Mouse (Mus musculus) left cerebral cortex, postnatal 36 days (tissue): Measurements from ENCODE around the gene Dnah8. TPM values are rescaled to one million over a fixed set of nuclear protein-coding genes. Genes with fewer than 3 reads are reported as not detected.
A peak's percentile ranks its signal among the peaks of the same experiment; 100 is the strongest.
"Not testable (repeated sequence)": the region's sequence is repeated elsewhere in the genome, so short reads cannot be mapped to it uniquely, and the experiment has no call there.

Source experiments
- DNase-seq, 2 experiments: peaks; one replicate each; pipeline ENCODE4 v3.0.0; 2021 to 2022; ENCODE audit warnings: low spot score in 2 of 2, mixed read lengths in 1 of 2
- intact Hi-C: fragments of 180-260 bp; cut with DNase I; formaldehyde crosslinking; loops from one replicate; pipeline ENCODE4 v1.15.1; 2025
- total RNA-seq, 2 experiments: library from RNA; stranded (reverse); gene quantifications; 2 replicates each; pipeline ENCODE4 v1.2.3; 2021

Gene Dnah8
- total RNA-seq, 2 experiments from 2014 or later: 1.3 TPM

DNA sequence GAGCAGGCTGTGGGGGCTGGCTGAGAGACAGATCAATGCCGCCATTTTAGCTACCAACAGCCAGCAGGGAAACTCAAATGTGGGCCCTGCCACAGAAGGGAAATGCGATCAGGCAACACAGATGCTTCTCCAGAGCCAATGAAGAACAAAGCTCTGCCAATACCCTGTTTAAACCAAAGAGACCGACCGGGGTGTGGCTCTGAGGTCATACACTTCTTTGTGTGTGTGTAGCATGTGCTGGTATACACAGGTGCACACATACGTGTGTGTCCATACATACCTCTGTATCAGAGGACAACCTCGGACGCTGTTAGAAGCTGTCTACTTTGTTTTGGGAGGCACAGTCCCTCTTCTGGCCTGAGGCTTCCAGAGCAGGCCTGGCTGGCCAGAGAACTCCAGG is 16.8 kb upstream of the Dnah8 start:
- no peak for DNase-seq
- intact Hi-C loops: no loop called here

DNA sequence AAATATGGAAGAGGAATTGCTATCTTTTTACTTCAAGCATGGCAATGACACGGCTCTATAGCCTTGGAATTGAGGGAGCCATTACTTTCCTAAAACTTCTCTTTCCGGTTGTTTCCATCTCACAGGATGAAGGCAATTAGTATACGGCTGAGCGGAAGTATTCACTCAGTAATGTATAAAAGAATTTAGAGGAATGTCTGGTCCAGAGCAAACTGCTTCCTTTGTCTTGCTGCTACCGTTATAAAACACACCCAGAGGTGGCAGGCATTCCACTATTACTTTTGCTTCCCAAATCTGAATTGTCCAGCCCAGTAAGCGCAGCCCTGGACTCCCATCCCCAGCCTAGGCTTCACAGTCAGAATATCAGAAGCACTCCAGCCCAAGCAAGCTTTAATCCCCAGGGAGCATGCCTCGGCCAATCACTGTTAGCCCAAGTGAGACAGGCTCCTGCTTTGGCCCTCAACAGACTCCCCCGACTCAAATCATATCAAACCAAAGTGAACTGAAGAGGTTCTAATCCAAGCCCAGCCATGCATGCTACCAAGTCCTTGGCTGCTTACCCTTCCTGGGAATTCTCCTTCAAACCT is 16.2 kb upstream of the Dnah8 start:
- no peak for DNase-seq
- intact Hi-C loops: no loop called here

DNA sequence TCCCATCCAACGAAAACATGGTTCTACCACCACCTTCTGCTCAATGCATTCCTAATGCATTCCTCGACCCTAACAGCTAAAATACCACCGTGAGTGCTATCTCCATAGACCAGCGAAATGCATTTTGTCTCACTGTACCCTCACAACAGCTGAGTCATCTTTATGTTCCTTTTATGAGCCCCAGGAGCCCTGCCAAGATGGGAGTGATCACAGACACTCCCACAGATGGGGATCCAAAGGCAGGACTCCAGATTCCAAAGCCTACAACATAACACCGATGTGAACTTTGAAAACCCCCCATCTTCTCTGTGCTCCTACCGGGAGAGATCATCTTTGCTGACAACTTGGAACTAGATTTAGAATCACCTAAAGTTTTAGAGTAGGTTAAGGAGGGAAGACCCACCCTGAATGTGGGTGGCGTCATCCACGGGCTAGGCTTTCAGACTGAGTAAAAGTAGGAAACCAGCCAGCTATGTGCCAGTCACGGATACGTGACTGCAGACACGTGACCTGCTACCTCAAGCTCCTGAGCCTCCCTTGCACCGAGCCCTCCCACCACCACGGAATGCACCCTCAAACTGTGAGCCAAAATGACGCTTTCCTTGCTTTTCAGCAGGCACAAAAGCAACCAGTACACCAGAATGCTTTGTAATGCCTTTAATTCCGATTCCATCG is 14.7 kb upstream of the Dnah8 start:
- intact Hi-C loops: no loop called here
- DNase-seq: peak; percentile 38 to 47

GRCm38 (mm10) chr17:30609980-30610307 is 14.2 kb upstream of the Dnah8 start:
- intact Hi-C loops: no loop called here
- DNase-seq: no peak

- DNase-seq: no peak
- intact Hi-C loops: no loop called here
Observed at GRCm38 (mm10) chr17:30610739-30611138, 13.4 kb upstream of the Dnah8 start.

DNA sequence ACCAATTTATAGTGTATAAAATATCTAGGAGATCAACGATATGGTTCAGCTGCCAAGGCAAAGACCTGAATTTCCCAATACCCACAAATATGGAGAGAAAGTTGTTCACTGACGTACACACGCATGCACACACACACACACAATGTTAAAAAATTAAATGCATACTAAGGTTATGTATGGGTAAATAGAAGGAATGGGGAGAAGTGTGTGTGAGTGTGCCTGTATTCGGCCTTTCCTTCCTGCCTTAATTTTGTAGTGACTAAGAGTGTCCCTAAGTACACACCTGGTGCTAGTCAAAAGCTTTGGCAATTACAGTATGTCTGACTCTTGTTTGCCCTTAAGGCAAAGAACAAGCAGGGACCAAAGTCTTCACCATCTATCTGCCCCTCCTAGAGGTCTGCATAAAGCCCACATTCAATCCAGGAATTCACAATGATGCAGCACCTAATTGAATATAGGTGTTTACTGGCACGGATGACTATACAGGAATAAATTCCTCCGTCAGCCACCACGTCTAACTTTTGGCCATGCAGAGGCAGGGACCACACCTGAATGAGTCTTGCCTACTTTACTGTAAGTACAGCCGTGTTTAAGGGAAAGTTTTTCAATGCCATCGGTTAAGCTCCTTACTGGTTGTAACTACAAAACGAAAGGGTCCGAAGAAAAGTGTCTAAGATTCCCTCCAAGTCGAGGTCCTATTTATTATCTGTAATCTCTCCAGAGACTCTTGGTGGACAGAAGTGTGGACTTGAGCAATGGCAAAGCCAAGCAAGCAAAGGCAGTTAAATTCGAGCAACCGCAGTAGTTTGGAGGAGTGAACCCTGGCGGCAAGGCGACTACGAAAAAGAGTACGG is 12.7 kb upstream of the Dnah8 start:
- intact Hi-C loops: no loop called here
- no peak for DNase-seq

DNA sequence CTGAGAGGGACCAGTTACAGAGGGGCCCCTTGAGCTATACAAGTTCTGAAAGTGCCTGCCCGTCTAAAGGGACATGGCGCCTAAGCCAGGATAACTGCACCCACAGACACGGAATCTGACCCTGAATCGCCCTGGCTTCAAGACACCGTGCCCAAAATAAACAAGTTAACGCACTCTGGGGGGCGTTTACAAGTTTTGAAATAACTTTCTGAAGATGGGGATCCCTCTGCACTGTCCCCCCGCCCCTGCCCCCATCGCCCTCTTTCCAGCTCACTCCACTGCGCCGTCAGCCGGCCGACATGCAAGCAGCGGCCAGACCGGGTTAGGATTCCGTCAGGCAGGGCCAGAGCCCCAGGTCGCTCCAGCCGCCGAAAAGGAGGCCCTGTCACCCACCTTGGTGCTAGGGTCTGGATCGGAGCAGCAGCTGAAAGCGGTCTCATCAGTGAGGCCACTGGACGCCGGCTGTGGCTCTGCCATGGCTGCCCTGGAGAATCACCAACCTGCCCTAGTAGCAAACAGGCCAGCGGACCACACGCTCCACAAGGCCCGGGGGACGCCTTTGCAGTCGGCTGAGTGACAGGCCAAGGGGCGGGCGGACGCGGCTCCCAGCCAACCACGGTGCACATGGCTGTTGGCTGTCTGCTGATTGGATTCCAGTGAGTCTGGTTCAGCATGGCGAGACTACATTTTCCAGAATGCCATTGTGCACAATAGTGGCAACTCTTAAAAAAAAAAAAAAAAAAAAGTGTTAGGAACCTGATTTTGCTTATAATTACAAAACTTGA is 11.9 kb upstream of the Dnah8 start:
- DNase-seq: peak; percentile 100
- intact Hi-C loops: no loop called here

GRCm38 (mm10) chr17:30613350-30613749 is 10.8 kb upstream of the Dnah8 start:
- intact Hi-C loops: no loop called here
- DNase-seq: no peak

DNA sequence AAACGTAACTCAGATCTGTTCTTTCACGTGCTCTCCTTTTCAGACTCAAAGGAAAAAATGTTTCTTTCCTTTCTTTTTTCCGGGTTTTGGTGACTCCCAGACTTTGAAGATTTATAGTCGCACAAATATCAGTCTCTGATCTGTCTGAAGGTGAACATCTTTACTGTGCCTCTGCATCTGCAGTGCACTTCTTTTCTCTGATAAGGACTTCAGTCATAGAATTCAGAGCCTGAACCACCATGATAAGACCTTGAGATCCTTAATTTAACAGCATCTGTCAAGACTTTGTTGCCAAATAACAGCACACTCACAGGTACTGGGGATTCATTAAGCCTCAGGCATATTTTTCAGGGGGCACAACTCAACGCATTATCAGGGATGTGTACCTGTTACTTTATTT is 8.0 kb upstream of the Dnah8 start:
- intact Hi-C loops: no loop called here
- DNase-seq: no peak

DNA sequence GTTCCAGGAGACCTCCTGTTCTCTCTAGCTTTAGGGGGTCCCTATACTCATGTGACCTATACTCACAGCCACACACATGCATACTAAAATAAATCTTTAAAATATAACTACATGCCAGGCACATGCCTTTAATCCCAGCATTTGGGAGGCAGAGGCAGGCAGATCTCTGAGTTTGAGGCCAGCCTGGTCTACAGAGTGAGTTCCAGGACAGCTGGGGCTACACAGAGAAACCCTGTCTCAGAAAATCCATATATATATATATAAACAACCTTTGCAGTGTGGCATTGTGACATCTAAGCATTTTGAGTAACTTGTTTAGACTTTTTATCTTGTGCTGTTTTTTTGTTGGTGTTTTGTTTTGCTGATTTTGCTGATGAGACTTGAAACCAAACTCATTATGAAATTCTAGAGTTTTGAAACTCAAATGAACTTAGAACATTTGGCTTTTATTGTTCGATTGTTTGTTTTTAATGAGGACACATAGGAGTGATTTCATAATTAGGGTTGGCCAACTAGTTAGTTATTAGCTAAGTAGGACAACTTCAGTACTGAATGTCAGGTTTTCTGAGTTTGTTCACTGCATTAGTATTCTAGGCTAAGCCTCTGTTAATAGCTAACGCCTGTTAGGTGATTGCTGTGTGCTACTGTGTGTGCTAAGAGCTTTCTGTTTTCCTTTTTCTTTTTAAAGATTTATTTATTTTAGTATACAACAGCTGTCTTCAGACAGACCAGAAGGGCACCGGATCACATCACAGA is 5.8 kb upstream of the Dnah8 start:
- intact Hi-C loops: no loop called here
- no peak for DNase-seq

DNA sequence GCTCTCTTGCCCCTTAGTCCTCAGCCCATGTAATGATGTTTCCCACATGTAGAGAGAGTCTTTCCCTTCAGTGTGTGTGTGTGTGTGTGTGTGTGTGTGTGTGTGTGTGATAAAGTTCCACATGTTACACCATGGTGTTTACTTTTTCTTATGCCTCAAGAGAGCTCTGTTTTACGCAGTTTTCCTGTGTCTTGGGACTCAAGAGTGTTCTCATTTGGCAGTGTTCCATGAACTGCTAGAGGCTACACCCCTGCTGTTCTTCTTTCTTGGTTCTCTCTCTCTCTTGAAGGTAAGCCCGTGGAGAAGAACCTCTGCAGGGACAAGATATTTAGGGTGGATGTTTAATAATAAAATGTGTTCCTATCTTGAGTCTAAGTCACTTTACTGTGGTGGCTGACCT is 5.0 kb upstream of the Dnah8 start:
- intact Hi-C loops: no loop called here
- DNase-seq: no peak

DNA sequence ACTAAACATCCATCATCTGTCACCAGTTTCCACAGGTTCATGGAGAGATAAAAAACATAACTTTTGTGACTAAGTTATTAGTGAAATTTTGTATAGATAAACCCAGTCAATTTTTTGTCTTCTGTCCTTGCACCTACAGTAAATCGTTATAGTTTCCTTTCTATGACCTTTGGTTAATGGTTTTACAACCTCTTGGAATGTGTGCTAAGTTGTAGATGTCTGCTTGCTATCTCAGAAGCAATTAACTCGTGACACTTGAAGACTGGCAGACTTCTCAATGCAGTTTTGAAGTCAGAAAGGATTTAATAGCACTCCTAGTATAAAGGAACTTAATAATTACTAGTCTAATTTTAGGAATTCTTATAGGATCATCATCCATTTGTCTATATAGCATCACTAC is 3.6 kb upstream of the Dnah8 start:
- DNase-seq: no peak
- intact Hi-C loops: no loop called here

DNA sequence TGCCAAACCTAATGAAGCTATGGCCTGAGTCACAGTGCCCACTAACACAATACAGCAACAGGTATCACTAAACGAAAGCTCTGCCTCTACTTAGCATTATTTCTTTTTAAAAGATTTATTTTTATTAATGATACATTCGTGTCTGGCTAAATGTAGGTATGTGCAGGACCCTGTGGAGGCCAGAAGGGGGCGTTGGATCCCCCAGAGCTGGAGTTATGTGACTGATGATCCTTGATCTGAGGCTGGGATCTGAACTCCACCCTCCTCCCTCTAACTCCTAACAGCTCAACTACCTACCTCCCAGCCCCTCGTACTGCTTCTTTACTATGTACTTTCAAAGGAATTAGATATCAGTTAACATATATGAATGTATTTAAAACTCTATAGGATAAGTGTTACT is 2.7 kb upstream of the Dnah8 start:
- no peak for DNase-seq
- intact Hi-C loops: no loop called here

GRCm38 (mm10) chr17:30623200-30623599 is 954 bp upstream of the Dnah8 start:
- no peak for DNase-seq
- intact Hi-C loops: no loop called here

DNA sequence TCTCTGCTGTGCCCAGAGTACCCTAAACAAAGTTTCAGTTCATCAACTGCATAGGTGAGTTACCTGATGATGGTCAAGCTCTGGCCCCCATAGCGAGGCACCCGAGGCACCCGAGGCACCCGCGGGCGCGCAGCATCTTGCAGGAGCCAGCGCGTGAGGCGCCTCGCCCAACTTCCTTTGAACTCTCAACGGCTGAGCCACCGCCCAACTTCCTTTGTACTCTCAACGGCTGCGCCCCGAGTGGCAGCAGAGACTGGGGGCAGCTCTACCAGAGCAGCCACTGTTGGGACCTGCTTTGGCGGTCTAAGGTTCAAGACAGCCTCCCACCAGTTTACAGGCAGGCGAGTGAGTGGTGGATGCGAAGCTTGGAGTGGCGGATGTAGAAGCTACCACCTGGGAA is 2.6 kb downstream of the Dnah8 start, which contains the start of gene Glo1:
Gene Glo1 (minus strand): TSS at position 153 of the 400 bp plus-strand sequence.
- DNase-seq, intact Hi-C loops: not testable (repeated sequence)

GRCm38 (mm10) chr17:30635367-30635766 is 11.2 kb downstream of the Dnah8 start:
- DNase-seq: no peak
- intact Hi-C loops: loop anchor here (5.0 kb wide), 1 partner anchor 52 kb away; no protein-coding TSS in a partner anchor

GRCm38 (mm10) chr17:30637714-30638113 is 13.6 kb downstream of the Dnah8 start:
- intact Hi-C loops: loop anchor here (5.0 kb wide), 1 partner anchor 50 kb away; no protein-coding TSS in a partner anchor
- no peak for DNase-seq

GRCm38 (mm10) chr17:30638996-30639395 is 14.8 kb downstream of the Dnah8 start:
- DNase-seq: no peak
- intact Hi-C loops: loop anchor here (5.0 kb wide), 1 partner anchor 48 kb away; no protein-coding TSS in a partner anchor

GRCm38 (mm10) chr17:30640896-30641295 is 16.7 kb downstream of the Dnah8 start:
- intact Hi-C loops: no loop called here
- DNase-seq: no peak
